Mouse (Mus musculus): ENCODE measurements around the gene Cdc20b. TPM values are rescaled to one million over a fixed set of nuclear protein-coding genes. Genes with fewer than 3 reads are reported as not detected.

The Cdc20b gene
- polyA plus RNA-seq, 1 experiment from 2014 or later: not detected

DNA sequence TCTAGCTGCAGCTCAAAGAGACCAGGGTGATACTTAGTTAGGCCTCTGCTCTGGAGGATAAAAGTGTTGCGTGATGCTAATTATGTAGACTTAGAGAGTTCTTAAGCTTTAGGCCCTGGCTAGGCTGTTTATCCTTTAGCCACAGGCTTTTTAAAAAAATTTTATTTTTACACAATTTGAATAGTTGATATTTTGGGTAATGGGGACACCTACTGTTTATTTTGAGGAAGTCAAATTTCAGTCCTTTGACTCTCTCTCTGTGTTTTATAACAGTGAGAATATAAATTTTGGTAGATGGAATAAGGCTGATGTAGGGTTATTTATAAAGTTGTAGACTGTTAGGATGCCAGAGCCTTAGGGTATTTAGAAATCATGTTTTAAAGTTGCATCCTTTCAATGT, 104.7 kb downstream of the Cdc20b start:
- Histone ChIP-seq H3K4me2 (ENCODE audit: low read depth, low read length) (no peak overlapping the region), H3K4me3 (ENCODE audit: low read depth, low read length) (no peak overlapping the region), H3K27ac (ENCODE audit: low read depth) (no peak overlapping the region), H3K4me1 (ENCODE audit: insufficient read depth) (no peaks in the 10 kb centered on the region), H3K9ac (replicated peaks) (no peak overlapping the region), H3K27me3 (ENCODE audit: insufficient read depth, low read length) (no peaks in the 10 kb centered on the region), H3K36me3 (replicated peaks; ENCODE audit: insufficient read depth, low read length) (no peaks in the 10 kb centered on the region), H3K9me3 (ENCODE audit: low read length) (no peaks in the 10 kb centered on the region)
- WGBS (ENCODE audit: insufficient replicate concordance): 79% methylated on average over 1 of the region's 1 CpGs
- DNase-seq (no peak), ATAC-seq (no peak)
- TF ChIP-seq CTCF (IDR thresholded peaks at IDR 0.05; ENCODE audit: low read depth) (no peak), EP300 (IDR thresholded peaks at IDR 0.05; ENCODE audit: low read depth) (no peak)

MicroRNAs within 50 kb of the gene (microRNA counts, 519-probe panel; counts per million panel counts)
- microRNA mmu-miR-449a: not detected
- microRNA mmu-miR-449b: not detected
- microRNA mmu-miR-449c: not detected

Small RNA genes lying within 50 kb of the gene (microRNA-seq; reads per million reads assigned to microRNA genes)
- gene Mir449a (67.3 reads per million, percentile 39 among the genes with 10 or more reads in this experiment), gene Mir449b (not detected), gene Mir449c (not detected)

Other genes starting within 250 kb of the Cdc20b start
- gene Plpp1, start 234.3 kb upstream of the Cdc20b start, polyA plus RNA-seq (2015; fragmentation: Nextera tagmentation; extraction: Ambion mirVana): 44.6 and 55.4 TPM in 2 replicates
- 13.5 and 13.8 TPM in 2 replicates for gene Mtrex, start 107.7 kb upstream of the Cdc20b start, polyA plus RNA-seq (2015; fragmentation: Nextera tagmentation; extraction: Ambion mirVana)
- 5.0 and 5.3 TPM in 2 replicates for gene Dhx29, start 107.7 kb upstream of the Cdc20b start, polyA plus RNA-seq (2015; fragmentation: Nextera tagmentation; extraction: Ambion mirVana)
- 0.58 TPM in 2 replicates for gene Ccno, start 47.3 kb upstream of the Cdc20b start, polyA plus RNA-seq (2015; fragmentation: Nextera tagmentation; extraction: Ambion mirVana)
- gene Mcidas, start 41.3 kb upstream of the Cdc20b start, polyA plus RNA-seq (2015; fragmentation: Nextera tagmentation; extraction: Ambion mirVana): not detected in 2 replicates
- gene Gpx8, start 11.3 kb downstream of the Cdc20b start, polyA plus RNA-seq (2015; fragmentation: Nextera tagmentation; extraction: Ambion mirVana): 5.5 and 5.8 TPM in 2 replicates
- 37.3 and 37.9 TPM in 2 replicates for gene Gzma, start 65.9 kb downstream of the Cdc20b start, polyA plus RNA-seq (2015; fragmentation: Nextera tagmentation; extraction: Ambion mirVana)
- gene Esm1, start 174.5 kb downstream of the Cdc20b start, polyA plus RNA-seq (2015; fragmentation: Nextera tagmentation; extraction: Ambion mirVana): 0.90 and 1.2 TPM in 2 replicates
- not detected in 2 replicates for gene Gzmk, start 190.8 kb downstream of the Cdc20b start, polyA plus RNA-seq (2015; fragmentation: Nextera tagmentation; extraction: Ambion mirVana)

All from liver, postnatal 0 days (tissue).